Mouse (Mus musculus) spleen, adult 2 months (tissue): Measurements from ENCODE around the gene 9330182L06Rik.

Experiments used
- CTCF ChIP-seq: fragments of 200-500 bp; IDR thresholded peaks from 2 replicates; pipeline ENCODE4 v1.5.1; 2011; ENCODE audit warnings: mild to moderate bottlenecking, inconsistent platforms; ENCODE audit not compliant: insufficient read depth, insufficient read length, insufficient replicate concordance; ENCODE audit errors: extremely low read depth
- POLR2A ChIP-seq: fragments of 200-500 bp; IDR thresholded peaks from 2 replicates; pipeline ENCODE4 v1.6.1; 2011; ENCODE audit warnings: low read depth, low read length, inconsistent platforms

DNA sequence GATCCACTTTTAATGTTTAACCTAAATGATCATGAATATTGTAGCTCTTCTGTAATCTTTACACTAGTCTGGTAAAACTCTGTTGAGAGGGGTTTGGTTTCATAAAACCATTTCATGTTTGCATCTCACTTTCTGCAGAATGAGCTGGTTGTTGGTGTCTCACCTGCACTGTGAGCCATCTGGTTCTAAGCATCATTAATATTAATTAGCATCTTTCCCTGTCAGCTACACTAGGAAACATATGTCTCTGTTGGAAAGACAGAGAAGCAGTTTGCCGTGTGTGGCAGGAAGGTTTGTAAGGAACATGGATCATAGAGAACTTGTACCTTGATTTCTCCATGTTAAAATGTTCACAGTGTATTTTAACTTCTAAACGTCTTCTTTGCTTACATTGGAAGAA is 158.5 kb downstream of the 9330182L06Rik start:
- TF ChIP-seq CTCF (no peak), POLR2A (no peak)
